Mouse (Mus musculus): Measurements from ENCODE around the gene Smok2b.
"Not testable (repeated sequence)": the region's sequence is repeated elsewhere in the genome, so short reads cannot be mapped to it uniquely, and the experiment has no call there.

Gene Smok2b

DNA sequence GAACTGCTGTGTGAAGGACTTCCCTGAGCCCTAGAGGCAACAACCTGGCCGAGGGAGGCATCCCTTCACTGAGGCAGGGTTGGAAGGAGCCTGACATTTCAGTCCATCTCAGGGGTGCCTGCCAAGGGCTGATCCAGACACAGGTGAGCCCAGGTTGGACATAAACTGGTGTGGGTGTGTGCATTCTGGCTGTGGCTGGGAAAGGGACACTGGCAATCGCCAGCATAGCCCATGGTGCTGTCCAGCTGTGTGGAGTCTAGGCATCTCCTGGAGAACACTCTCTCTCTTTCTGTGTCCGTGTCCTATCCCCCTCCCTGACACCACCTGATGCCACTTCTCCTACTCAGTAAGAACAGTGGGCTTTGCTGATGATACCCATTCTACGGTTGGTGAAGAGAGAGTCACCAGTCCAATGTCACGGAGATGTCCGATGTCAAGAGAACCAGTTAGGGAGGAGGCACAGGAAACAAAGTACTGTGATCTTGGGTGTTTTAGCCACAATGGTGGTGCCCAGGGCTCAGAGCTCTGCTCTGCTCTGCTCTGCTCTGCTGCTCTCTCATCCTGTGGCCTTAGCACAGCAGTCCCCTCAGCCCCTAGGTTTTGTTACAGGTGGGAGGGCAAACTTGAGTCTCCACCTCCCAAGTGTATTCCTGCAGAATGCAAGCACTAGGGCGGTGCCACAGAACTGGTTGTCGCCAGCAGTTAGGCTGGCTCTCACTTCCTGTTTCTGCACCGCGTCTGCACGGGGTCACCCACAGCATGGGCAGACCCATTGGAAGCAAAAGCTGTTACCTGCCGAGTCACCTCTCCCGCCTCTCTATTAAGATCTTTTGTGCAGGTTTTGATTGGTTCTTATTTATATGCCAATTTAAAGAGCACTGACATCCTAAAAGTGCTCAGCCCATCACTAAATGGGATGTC, 11.0 kb downstream of the Smok2b start:
- DNase-seq (ENCODE audit: extremely low read depth, low read depth) = not testable (repeated sequence)

DNA sequence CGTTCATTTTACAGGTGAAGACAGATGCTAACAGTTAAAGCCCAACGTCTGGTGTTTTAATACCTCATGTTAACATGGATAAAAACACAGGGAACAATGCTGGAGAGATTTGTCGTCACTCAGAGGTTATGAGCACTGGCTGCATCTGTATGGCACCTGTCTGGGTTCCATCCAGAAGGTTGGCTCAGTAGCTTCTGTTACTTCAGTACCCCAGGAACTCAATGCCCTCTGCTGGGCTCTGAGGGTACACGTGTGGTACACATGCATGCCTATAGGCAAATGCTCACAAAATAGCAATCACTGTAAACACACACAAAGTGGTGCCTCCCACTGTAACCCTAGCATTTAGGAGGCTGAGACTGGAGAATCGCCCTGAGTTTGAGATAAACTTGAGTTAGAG, 24.7 kb downstream of the Smok2b start:
- not testable (repeated sequence) for DNase-seq (ENCODE audit: extremely low read depth, low read depth)

Data from MEL-GATA-1-ER (cell line).